Mouse (Mus musculus) activated CD4-positive, CD25-positive, alpha-beta regulatory T cell, adult 4 months (primary cell): ENCODE results near the gene Wfikkn2. TPM values are rescaled to one million over a fixed set of nuclear protein-coding genes. Genes with fewer than 3 reads are reported as not detected.
"Not testable (repeated sequence)": the region's sequence is repeated elsewhere in the genome, so short reads cannot be mapped to it uniquely, and the experiment has no call there.

Source experiments
- ATAC-seq: one replicate; pipeline ENCODE4 v1.8.0; 2017
- polyA plus RNA-seq, 2 experiments: library from polyadenylated mRNA; unstranded; fragments of 100-300 nt; shearing (Covaris generic); gene quantifications; one replicate each; pipeline ENCODE4 v1.2.1; 2017

The Wfikkn2 gene
- 1 to 10 TPM in 1 of 2 experiments, under 1 TPM in 1; 0.65 to 1.0 TPM for polyA plus RNA-seq

GRCm38 (mm10) chr11:94245955-94246788, at the start of gene Wfikkn2:
Gene Wfikkn2 (minus strand): TSS chr11:94246005.
- ATAC-seq = no peak

- no peak for ATAC-seq
Observed at GRCm38 (mm10) chr11:94294996-94295845, 49.4 kb upstream of the Wfikkn2 start.

GRCm38 (mm10) chr11:94290062-94290740, 44.4 kb upstream of the Wfikkn2 start:
- no peak for ATAC-seq

- ATAC-seq = no peak
Observed at GRCm38 (mm10) chr11:94287105-94287504, 41.3 kb upstream of the Wfikkn2 start.

GRCm38 (mm10) chr11:94285886-94286574, 40.2 kb upstream of the Wfikkn2 start:
- ATAC-seq = no peak

GRCm38 (mm10) chr11:94283536-94284099, 37.8 kb upstream of the Wfikkn2 start:
- ATAC-seq = no peak

GRCm38 (mm10) chr11:94282291-94282690, 36.5 kb upstream of the Wfikkn2 start:
- no peak for ATAC-seq

- ATAC-seq = no peak
Observed at GRCm38 (mm10) chr11:94281199-94282181, 35.7 kb upstream of the Wfikkn2 start, which contains the start of gene Gm21885. Gene Gm21885 (plus strand): TSS chr11:94281873.

GRCm38 (mm10) chr11:94276869-94277337, 31.1 kb upstream of the Wfikkn2 start:
- peak; percentile 70 for ATAC-seq

- ATAC-seq = peak; percentile 72
Observed at GRCm38 (mm10) chr11:94275686-94276085, 29.9 kb upstream of the Wfikkn2 start.

GRCm38 (mm10) chr11:94275226-94275625, 29.4 kb upstream of the Wfikkn2 start:
- ATAC-seq = no peak

- ATAC-seq = no peak
Observed at GRCm38 (mm10) chr11:94274206-94274867, 28.5 kb upstream of the Wfikkn2 start.

- ATAC-seq = no peak
Observed at GRCm38 (mm10) chr11:94272960-94273927, 27.4 kb upstream of the Wfikkn2 start.

GRCm38 (mm10) chr11:94271015-94271414, 25.2 kb upstream of the Wfikkn2 start:
- no peak for ATAC-seq

GRCm38 (mm10) chr11:94269906-94270305, 24.1 kb upstream of the Wfikkn2 start:
- no peak for ATAC-seq

- ATAC-seq = no peak
Observed at GRCm38 (mm10) chr11:94268761-94269160, 23.0 kb upstream of the Wfikkn2 start.

GRCm38 (mm10) chr11:94266155-94266554, 20.4 kb upstream of the Wfikkn2 start:
- not testable (repeated sequence) for ATAC-seq

GRCm38 (mm10) chr11:94265134-94265785, 19.5 kb upstream of the Wfikkn2 start:
- ATAC-seq = no peak
